Mouse (Mus musculus) neural tube, embryonic 11.5 days (tissue): ENCODE data around the gene Syt11. TPM values are rescaled to one million over a fixed set of nuclear protein-coding genes. Genes with fewer than 3 reads are reported as not detected.
"Not testable (repeated sequence)": the region's sequence is repeated elsewhere in the genome, so short reads cannot be mapped to it uniquely, and the experiment has no call there.

Experiments
- ATAC-seq: fragments of 200-750 bp; cut with Nextera tagmentation; 2 replicates; pipeline ENCODE4 v1.8.0; 2017; ENCODE audit warnings: moderate number of reproducible peaks, mild to moderate bottlenecking, moderate TSS enrichment, moderate library complexity; ENCODE audit not compliant: insufficient read depth, low FRiP score, low TSS enrichment
- DNase-seq: peaks from one replicate; pipeline ENCODE4 v3.0.0-alpha.2; 2015; ENCODE audit warnings: low spot score
- H3K27ac ChIP-seq: fragments of 300-500 bp; sonication (generic); 2 replicates; pipeline ENCODE4 v1.5.1; 2014; ENCODE audit warnings: low read depth, mild to moderate bottlenecking, low read length
- H3K27me3 ChIP-seq: fragments of 300-500 bp; sonication (generic); 2 replicates; pipeline ENCODE4 v1.6.1; 2014; ENCODE audit warnings: mild to moderate bottlenecking, low read length, mixed read lengths; ENCODE audit not compliant: control insufficient read depth, insufficient read depth
- H3K36me3 ChIP-seq: fragments of 300-500 bp; sonication (generic); 2 replicates; pipeline ENCODE4 v1.6.1; 2014; ENCODE audit warnings: mild to moderate bottlenecking, low read length, moderate library complexity, mixed read lengths; ENCODE audit not compliant: control insufficient read depth, insufficient read depth
- H3K4me1 ChIP-seq: fragments of 300-500 bp; sonication (generic); 2 replicates; pipeline ENCODE4 v1.6.1; 2014; ENCODE audit warnings: low read length, mixed read lengths; ENCODE audit not compliant: control insufficient read depth, insufficient read depth
- H3K4me2 ChIP-seq: fragments of 300-500 bp; sonication (generic); 2 replicates; pipeline ENCODE4 v1.6.1; 2014; ENCODE audit warnings: low read depth, mild to moderate bottlenecking, moderate library complexity
- H3K4me3 ChIP-seq: fragments of 300-500 bp; sonication (generic); 2 replicates; pipeline ENCODE4 v1.5.1; 2014; ENCODE audit warnings: low read depth, low read length
- H3K9ac ChIP-seq: fragments of 300-500 bp; sonication (generic); 2 replicates; pipeline ENCODE4 v1.6.1; 2014; ENCODE audit warnings: mild to moderate bottlenecking, low read length
- H3K9me3 ChIP-seq: fragments of 300-500 bp; sonication (generic); 2 replicates; pipeline ENCODE4 v1.6.1; 2016; ENCODE audit warnings: low read length; ENCODE audit not compliant: control insufficient read depth
- WGBS: fragments of 180-500 bp; shearing (Covaris S2); extraction: QIAGEN DNeasy Blood & Tissue Kit; methylation state at CpG from one replicate; pipeline ENCODE4 v1.1.7; 2014; 5-methylcytosine and 5-hydroxymethylcytosine counted together
- polyA plus RNA-seq: library from polyadenylated mRNA; unstranded; fragments of >200 nt; fragmentation: Nextera tagmentation; extraction: Ambion mirVana; gene quantifications from 2 replicates; pipeline ENCODE4 v1.2.1, GENCODE M21; 2014

Syt11 gene
- polyA plus RNA-seq = 153 and 172 TPM in 2 replicates

GRCm38 (mm10) chr3:88774939-88775841 lies at the start of gene Syt11:
Gene Syt11 (minus strand): TSS chr3:88775164.
- Histone ChIP-seq H3K9ac (peak within 1 kb of the TSS; percentile 32; the same call in 1 of the 2 replicates), H3K4me2 (peak within 1 kb of the TSS; percentile 35), H3K4me3 (peak within 1 kb of the TSS; percentile 30)
- not testable (repeated sequence) for H3K27ac ChIP-seq, H3K4me1 ChIP-seq, H3K9me3 ChIP-seq, H3K27me3 ChIP-seq, H3K36me3 ChIP-seq
- 5% methylated on average over 29 of the region's 51 CpGs for WGBS
- ATAC-seq = peak; percentile 14
- DNase-seq = peak; percentile 43

- WGBS = 80% methylated on average over 5 of the region's 5 CpGs
- Histone ChIP-seq H3K9me3 (no peaks in the 10 kb centered on the region), H3K4me3 (no peak overlapping the region), H3K9ac (no peak overlapping the region), H3K4me2 (no peak overlapping the region), H3K4me1 (no peaks in the 10 kb centered on the region), H3K27me3 (no peaks in the 10 kb centered on the region), H3K36me3 (no peaks in the 10 kb centered on the region), H3K27ac (no peak overlapping the region)
- no peak for DNase-seq
- ATAC-seq = no peak
Measured at GRCm38 (mm10) chr3:88803910-88804540, 29.1 kb upstream of the Syt11 start.

GRCm38 (mm10) chr3:88797507-88797906 lies 22.5 kb upstream of the Syt11 start:
- not testable (repeated sequence) for H3K36me3 ChIP-seq, H3K9ac ChIP-seq, H3K27ac ChIP-seq, H3K4me2 ChIP-seq, H3K4me3 ChIP-seq, H3K9me3 ChIP-seq, H3K27me3 ChIP-seq, ATAC-seq, DNase-seq, H3K4me1 ChIP-seq
- 94% methylated on average over 6 of the region's 6 CpGs for WGBS

GRCm38 (mm10) chr3:88788033-88788432 lies 13.1 kb upstream of the Syt11 start:
- ATAC-seq, DNase-seq, H3K36me3 ChIP-seq, H3K27me3 ChIP-seq, H3K9me3 ChIP-seq, H3K4me3 ChIP-seq, H3K27ac ChIP-seq, H3K9ac ChIP-seq, H3K4me2 ChIP-seq, H3K4me1 ChIP-seq: not testable (repeated sequence)
- no CpG with 5 or more reads among the region's 4 CpGs for WGBS

GRCm38 (mm10) chr3:88786805-88787204 lies 11.8 kb upstream of the Syt11 start:
- H3K36me3 ChIP-seq, H3K4me3 ChIP-seq, H3K27me3 ChIP-seq, DNase-seq, H3K9ac ChIP-seq, H3K27ac ChIP-seq, H3K4me1 ChIP-seq, ATAC-seq, H3K4me2 ChIP-seq, H3K9me3 ChIP-seq: not testable (repeated sequence)
- WGBS = no CpG with 5 or more reads among the region's 8 CpGs

GRCm38 (mm10) chr3:88786323-88786722 lies 11.4 kb upstream of the Syt11 start:
- not testable (repeated sequence) for H3K9ac ChIP-seq, H3K9me3 ChIP-seq, H3K4me1 ChIP-seq, ATAC-seq, DNase-seq, H3K27ac ChIP-seq, H3K36me3 ChIP-seq, H3K4me3 ChIP-seq, H3K27me3 ChIP-seq, H3K4me2 ChIP-seq
- 89% methylated on average over 1 of the region's 4 CpGs for WGBS

- Histone ChIP-seq H3K36me3 (no peaks in the 10 kb centered on the region; the same call in 1 of the 2 replicates), H3K27me3 (no peaks in the 10 kb centered on the region), H3K27ac (no peak overlapping the region), H3K4me2 (no peak overlapping the region), H3K9me3 (no peaks in the 10 kb centered on the region), H3K4me1 (no peaks in the 10 kb centered on the region), H3K4me3 (no peak overlapping the region), H3K9ac (no peak overlapping the region)
- ATAC-seq = no peak
- 94% methylated on average over 5 of the region's 5 CpGs for WGBS
- DNase-seq = no peak
Measured at GRCm38 (mm10) chr3:88784889-88785288, 9.9 kb upstream of the Syt11 start.

- H3K9ac ChIP-seq, DNase-seq, H3K27me3 ChIP-seq, H3K9me3 ChIP-seq, H3K4me2 ChIP-seq, H3K27ac ChIP-seq, H3K4me1 ChIP-seq, H3K36me3 ChIP-seq, ATAC-seq, H3K4me3 ChIP-seq: not testable (repeated sequence)
- 76% methylated on average over 6 of the region's 6 CpGs for WGBS
Measured at GRCm38 (mm10) chr3:88773163-88773562, 1.8 kb downstream of the Syt11 start.
